Mouse (Mus musculus) WW6 (cell line): Measurements from ENCODE around the gene Ilk.
"Not testable (repeated sequence)": the region's sequence is repeated elsewhere in the genome, so short reads cannot be mapped to it uniquely, and the experiment has no call there.

Source experiments
- DNase-seq: peaks from one replicate; pipeline ENCODE4 v3.0.0-alpha.2; 2013; ENCODE audit warnings: low read depth, low spot score

The Ilk gene

DNA sequence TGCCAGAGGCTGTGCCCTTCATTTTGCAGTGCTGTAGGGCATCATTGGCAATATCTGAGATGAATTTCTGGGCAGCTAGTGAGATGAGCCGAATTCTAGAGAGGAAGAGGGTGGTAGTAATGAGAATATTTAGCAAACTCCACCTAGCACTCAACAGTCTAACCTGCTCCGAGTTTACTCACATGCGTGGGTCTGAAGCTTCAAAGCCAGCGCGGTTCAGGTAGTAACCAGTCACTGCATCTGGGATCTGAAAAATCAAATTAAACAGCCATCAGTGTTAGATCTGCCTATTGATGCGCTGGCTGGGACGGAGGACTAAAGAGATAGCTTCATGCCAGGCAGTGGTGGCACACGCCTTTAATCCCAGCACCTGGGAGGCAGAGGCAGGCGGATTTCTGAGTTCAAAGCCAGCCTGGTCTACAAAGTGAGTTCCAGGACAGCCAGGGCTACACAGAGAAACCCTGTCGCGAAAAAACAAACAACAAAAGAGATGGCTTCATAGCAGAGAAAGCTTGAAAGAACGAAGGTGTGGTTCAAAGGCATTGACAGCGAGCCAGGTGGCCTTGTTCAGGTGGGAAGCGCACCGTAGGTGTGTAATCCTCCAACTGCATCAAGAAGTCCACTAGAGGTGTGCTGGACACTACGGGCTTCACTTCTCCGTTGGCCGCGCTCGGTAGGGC lies 7.0 kb downstream of the Ilk start:
- DNase-seq, result not testable (repeated sequence)

DNA sequence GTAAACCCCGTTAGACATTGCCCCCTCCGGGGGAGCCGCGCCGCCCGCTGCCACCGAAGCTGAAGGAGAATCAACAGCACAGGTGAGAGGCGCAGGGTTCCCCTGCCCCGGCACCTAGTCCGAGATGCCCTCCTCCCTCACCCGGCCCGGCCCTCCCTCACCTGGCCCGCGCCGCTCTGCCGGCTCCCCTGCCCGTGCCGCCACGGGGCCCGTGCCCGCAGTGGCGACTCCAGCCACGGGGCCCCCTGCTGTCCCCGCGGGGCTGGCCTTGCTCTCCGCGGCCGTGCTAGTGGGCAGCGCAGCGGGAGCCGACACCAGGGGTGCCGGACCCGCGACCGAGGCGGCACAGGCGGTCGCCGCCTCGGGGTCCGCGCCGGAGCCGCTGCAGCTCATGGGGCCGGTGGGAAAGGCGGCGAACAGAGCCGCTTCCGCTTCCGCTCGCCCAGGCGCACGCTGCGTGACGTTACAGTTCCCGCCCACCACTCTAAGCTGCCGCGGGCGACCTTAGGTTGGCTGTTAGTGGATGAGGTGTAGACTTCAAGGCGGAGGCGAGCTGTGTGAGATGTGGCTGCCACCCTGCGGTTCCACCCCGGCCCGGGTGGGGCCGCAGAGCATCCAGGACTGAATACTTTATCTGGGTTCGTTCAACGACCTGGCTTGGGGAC lies 7.7 kb downstream of the Ilk start, which contains the start of gene Taf10:
TSS of gene Taf10 (minus strand) at position 436 of the 665 bp plus-strand sequence.
- peak; percentile 84 for DNase-seq

GRCm38 (mm10) chr7:105747776-105748175 lies 11.4 kb downstream of the Ilk start:
- DNase-seq, result no peak

GRCm38 (mm10) chr7:105751491-105752433 lies 15.4 kb downstream of the Ilk start, which contains the start of gene Tpp1:
TSS of gene Tpp1 (minus strand) at chr7:105752235.
- peak; percentile 72 for DNase-seq

GRCm38 (mm10) chr7:105752716-105753115 lies 16.3 kb downstream of the Ilk start:
- DNase-seq, result no peak

DNA sequence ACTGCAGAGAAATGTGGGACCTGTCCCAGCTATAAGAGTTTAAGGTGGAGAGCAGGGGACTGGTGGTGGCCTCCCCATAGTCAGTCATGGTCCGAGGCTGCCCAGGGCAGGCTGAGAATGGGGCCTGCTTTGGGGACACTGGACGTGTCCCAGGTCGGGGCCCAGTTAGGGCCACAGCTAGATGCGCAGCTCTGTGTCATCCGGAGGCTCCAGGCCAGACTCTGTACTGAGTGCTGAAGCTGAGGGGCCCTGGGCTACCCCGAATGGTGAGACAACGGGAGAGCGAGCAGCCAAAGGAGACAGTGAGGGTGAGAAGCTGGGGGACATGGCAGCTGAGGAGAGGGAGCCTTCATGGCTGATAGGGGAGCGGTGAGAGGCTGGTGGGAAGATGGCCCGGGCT lies 16.9 kb downstream of the Ilk start:
- no peak for DNase-seq

DNA sequence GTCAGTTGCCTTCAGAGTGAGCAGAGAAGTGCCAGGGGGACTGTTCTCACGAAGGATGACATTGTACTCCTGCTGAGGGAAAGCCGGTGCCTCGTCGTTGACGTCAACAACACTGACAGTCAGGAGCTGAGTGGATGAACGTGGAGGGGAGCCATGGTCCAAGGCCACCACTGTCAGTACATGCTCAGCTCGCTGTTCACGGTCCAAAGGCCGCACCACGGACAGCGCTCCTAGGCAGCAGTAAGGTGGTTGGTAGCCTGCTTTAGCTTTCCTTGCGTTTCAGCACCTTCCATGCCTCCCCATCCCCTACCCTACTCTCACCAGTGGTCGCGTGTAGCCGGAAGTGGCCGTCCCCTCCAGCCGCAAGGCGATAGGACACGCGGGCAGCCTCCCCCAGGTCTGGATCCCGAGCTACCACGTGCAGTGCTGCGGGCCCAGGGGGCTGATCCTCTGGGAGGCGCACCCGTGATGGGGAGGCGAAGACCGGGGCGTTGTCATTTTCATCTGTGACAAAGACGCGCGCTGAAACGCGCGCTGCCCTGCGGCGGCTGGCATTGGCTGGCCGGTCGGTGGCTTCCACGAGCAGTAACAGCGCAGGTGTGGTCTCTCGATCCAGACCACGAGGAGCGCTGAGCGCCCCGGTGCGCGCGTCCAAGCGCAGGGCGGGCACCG lies 25.6 kb downstream of the Ilk start:
- no peak for DNase-seq

DNA sequence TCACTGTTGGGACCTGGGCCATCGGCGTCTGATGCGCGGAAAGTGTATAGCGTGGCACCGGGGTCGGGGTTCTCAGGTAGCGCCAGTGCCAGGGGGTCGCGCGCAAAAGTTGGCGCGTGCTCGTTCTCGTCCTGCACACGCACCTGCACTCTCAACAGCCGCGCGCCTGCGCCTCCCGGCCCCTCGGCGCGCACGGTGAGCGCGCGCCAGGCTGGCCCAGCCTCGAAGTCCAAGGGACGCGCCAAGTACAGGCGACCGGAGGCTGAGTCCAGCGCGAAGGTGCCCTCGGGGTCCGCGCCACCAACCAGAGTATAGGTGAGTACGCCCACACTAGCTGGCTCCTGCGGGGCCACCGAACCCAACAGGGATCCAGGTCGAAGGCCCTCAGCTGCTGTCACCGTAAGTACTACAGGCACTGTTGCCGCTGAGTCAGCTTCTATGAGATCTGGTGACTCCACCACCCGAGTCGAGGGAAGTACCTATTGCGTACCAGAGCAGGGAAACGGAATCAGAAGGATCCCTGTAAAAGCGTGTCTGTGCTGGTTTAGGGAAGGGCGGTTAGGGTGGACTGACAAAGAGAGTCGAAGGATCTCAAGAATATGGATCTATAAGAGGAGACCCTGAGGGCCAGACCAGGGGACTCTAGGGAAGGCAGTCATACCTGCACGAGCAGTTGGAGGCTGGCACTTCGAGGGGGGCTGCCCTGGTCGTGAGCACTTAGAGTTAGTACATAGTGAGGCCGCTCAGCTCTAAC lies 26.3 kb downstream of the Ilk start:
- DNase-seq, result no peak

DNA sequence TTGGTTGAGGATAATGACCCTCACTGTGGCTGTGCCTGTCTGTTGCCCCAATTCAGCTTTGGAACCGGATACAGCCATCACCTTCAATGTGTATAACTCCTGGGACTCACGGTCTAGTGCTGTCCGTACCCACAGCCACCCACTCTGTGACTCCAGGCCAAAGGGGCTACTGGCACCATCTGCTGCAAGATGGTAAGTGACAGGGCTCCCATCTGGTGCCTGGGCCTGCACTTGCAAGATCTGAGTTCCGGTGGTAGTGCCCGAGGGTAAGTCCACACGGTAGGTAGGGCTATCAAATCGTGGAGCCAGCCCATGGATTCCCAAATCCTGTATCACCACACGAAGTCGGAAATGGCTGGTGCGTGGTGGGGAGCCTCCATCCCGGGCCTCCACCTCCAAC lies 27.9 kb downstream of the Ilk start:
- no peak for DNase-seq

GRCm38 (mm10) chr7:105767729-105768165 lies 31.4 kb downstream of the Ilk start:
- no peak for DNase-seq

DNA sequence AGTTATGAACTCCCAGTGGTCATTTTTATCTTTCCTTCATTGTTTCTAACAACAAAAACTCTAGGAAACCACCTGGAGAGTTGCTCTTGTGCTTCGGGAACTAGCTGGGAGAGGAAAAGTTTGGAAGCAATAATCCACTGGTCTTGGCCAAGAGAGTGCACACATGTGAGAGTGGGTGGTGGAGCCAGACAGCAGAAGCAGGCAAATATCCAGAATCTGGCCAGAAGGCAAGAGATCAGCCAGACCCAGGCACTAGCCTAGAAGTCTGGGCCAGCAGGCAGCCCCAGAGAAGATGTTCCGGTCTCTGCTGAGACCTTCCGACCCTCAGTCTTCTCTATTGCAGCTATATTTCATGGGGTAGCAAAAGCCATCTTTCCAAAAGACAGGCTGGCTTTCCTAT lies 33.6 kb downstream of the Ilk start:
- DNase-seq, result no peak

GRCm38 (mm10) chr7:105772331-105772730 lies 35.9 kb downstream of the Ilk start:
- DNase-seq, result no peak

GRCm38 (mm10) chr7:105773041-105773440 lies 36.6 kb downstream of the Ilk start:
- no peak for DNase-seq

GRCm38 (mm10) chr7:105774661-105775060 lies 38.3 kb downstream of the Ilk start:
- DNase-seq, result no peak

GRCm38 (mm10) chr7:105776026-105776425 lies 39.6 kb downstream of the Ilk start:
- DNase-seq, result no peak

- no peak for DNase-seq
Measured at GRCm38 (mm10) chr7:105777316-105777715, 40.9 kb downstream of the Ilk start.

DNA sequence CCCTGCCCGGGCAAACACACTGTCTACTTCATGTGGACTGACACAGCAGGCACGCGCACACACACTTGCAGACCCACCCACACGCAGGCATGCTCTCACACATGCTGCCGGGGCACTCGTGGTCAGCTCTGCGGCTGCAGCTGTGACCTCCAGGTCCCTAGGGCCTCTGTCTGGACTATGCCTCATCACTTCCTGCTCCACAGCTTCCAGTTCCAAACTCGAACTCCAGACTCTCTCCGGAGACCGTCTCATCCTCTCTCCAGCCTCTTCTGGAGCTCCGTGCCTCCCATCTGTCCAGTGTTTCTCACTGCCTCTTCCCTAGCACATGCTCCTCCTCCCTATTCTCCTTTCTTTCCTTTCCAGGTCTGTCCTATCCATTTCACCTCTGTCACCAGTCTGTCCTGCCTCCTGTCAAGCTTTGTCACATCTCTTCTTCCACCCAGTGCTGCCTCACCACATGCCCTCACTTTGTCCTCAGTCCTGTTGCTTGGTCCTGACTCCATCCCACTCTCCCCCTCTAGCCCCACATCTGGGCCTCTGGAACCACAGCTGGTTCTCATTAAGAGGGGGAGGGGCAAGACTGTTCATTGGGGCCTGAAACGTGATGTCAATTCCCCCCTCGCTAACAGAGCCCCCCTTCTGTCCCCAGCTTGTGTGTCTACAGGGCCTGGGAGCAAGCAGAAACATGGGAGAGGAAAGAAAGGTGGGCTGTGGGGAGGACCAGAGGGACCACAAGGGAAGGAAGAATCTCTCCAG lies 41.6 kb downstream of the Ilk start:
- no peak for DNase-seq

DNA sequence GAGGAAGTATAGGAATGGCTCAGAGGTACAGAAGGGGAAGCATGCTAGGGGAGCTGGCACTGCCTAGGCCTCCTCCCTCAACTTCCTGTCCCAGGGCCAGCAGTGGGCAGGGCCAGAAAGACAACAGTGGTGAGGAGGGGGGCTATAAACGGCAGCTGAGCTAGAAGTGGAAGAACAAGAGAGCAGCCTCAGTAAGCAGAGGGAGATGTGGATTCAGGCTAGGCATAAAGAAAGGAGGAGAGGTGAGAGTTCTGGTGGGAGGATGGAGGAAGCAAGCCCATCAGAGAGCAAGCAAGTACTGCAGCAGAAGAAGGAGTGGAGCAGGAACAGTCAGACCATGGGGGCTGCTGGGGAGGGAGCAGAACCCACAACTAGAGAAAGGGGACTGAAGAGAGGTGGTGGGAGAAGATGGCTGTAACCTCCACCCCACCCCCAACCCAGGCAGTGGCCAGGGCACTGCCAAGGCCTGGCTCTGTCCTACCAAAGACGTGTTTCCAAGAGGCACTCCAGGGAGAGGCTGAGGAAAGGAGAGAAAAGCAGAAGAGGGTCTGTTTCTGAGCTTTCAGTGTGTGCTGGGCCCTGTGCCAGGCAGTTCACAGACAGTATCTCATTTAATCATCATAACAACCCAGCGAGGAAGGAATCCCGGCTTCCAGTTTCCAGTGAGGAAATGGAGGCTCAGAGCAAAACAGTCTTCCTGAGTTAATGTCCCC lies 42.3 kb downstream of the Ilk start:
- no peak for DNase-seq

- no peak for DNase-seq
Measured at GRCm38 (mm10) chr7:105783861-105784260, 47.5 kb downstream of the Ilk start.
